Mouse (Mus musculus) myocyte (in vitro differentiated cells): ENCODE data around the gene Iars2. TPM values are rescaled to one million over a fixed set of nuclear protein-coding genes. Genes with fewer than 3 reads are reported as not detected.

Source experiments
- H3K27me3 ChIP-seq: one replicate; pipeline ENCODE4 v1.6.1; 2011; ENCODE audit not compliant: control insufficient read depth, insufficient read depth, insufficient read length
- H3K36me3 ChIP-seq: one replicate; pipeline ENCODE4 v1.6.1; 2011; ENCODE audit not compliant: control insufficient read depth, insufficient read depth
- H3K4me2 ChIP-seq: one replicate; pipeline ENCODE4 v1.6.1; 2011; ENCODE audit warnings: low read depth, control low read depth
- H3K4me3 ChIP-seq: one replicate; pipeline ENCODE4 v1.5.1; 2011; ENCODE audit warnings: mild to moderate bottlenecking, control low read depth, moderate library complexity
- H3K79me2 ChIP-seq: one replicate; pipeline ENCODE4 v1.6.1; 2011; ENCODE audit not compliant: control insufficient read depth, insufficient read depth
- H3ac ChIP-seq: one replicate; pipeline ENCODE4 v1.6.1; 2011; ENCODE audit not compliant: control insufficient read depth, insufficient read length
- CEBPB ChIP-seq: IDR thresholded peaks from 2 replicates; pipeline ENCODE4 v1.6.1; 2011; ENCODE audit warnings: mild to moderate bottlenecking, moderate library complexity; ENCODE audit not compliant: poor library complexity, insufficient read depth, severe bottlenecking
- E2F4 ChIP-seq: IDR thresholded peaks from one replicate; pipeline ENCODE4 v1.6.1; 2011; ENCODE audit warnings: mild to moderate bottlenecking, control low read depth, moderate library complexity; ENCODE audit not compliant: insufficient read depth
- MAX ChIP-seq: IDR thresholded peaks from one replicate; pipeline ENCODE4 v1.6.1; 2011; ENCODE audit warnings: low read depth, mild to moderate bottlenecking, control low read depth
- MYOD1 ChIP-seq, 3 experiments: IDR thresholded peaks; one replicate each; pipeline ENCODE4 v1.6.1; 2011; ENCODE audit warnings: control low read depth in 2 of 3, low read depth in 2 of 3, mild to moderate bottlenecking in 2 of 3, moderate library complexity in 1 of 3; ENCODE audit not compliant: insufficient read length in 2 of 3, control insufficient read depth in 1 of 3
- MYOG ChIP-seq, 3 experiments: IDR thresholded peaks; one replicate each; pipeline ENCODE4 v1.6.1; 2011; ENCODE audit warnings: control low read depth in 2 of 3, low read depth in 2 of 3, mild to moderate bottlenecking in 2 of 3; ENCODE audit not compliant: insufficient read length in 2 of 3, control insufficient read depth in 1 of 3, insufficient read depth in 1 of 3
- POLR2A ChIP-seq: IDR thresholded peaks from one replicate; pipeline ENCODE4 v1.6.1; 2011; ENCODE audit warnings: low read depth, mild to moderate bottlenecking, control low read depth, moderate library complexity; ENCODE audit not compliant: insufficient read length
- POLR2AphosphoS2 ChIP-seq: IDR thresholded peaks from one replicate; pipeline ENCODE4 v1.6.1; 2011; ENCODE audit warnings: low read depth, control low read depth; ENCODE audit not compliant: insufficient read length
- REST ChIP-seq: IDR thresholded peaks from one replicate; pipeline ENCODE4 v1.6.1; 2011; ENCODE audit warnings: mild to moderate bottlenecking, control low read depth, moderate library complexity; ENCODE audit not compliant: insufficient read depth, insufficient read length
- SRF ChIP-seq: IDR thresholded peaks from one replicate; pipeline ENCODE4 v1.6.1; 2011; ENCODE audit warnings: low read depth; ENCODE audit not compliant: control insufficient read depth, insufficient read length
- TCF12 ChIP-seq: IDR thresholded peaks from one replicate; pipeline ENCODE4 v1.6.1; 2011; ENCODE audit warnings: mild to moderate bottlenecking, control low read depth; ENCODE audit not compliant: poor library complexity, insufficient read depth, severe bottlenecking
- TCF3 ChIP-seq: IDR thresholded peaks from one replicate; pipeline ENCODE4 v1.6.1; 2011; ENCODE audit warnings: low read depth, control low read depth; ENCODE audit not compliant: insufficient read length
- USF1 ChIP-seq: IDR thresholded peaks from one replicate; pipeline ENCODE4 v1.6.1; 2011; ENCODE audit warnings: low read depth, mild to moderate bottlenecking, control low read depth, moderate library complexity
- polyA plus RNA-seq: library from polyadenylated mRNA; unstranded; fragments of >200 nt; fragmentation: generic; extraction: Trizol; gene quantifications from one replicate; pipeline ENCODE4 v1.2.1, GENCODE M21; 2012; ENCODE audit warnings: missing spikeins

The Iars2 gene
- polyA plus RNA-seq, 1 experiment, result 16.2 TPM

- H3K4me2 ChIP-seq, result no peak overlapping the region
Observed at GRCm38 (mm10) chr1:185308334-185308733, 20.9 kb downstream of the Iars2 start.

GRCm38 (mm10) chr1:185307645-185308044, 21.6 kb downstream of the Iars2 start:
- no peak overlapping the region for H3K4me3 ChIP-seq
- no peaks in the 10 kb centered on the region for H3K79me2 ChIP-seq
- peaks cover 24% of the 10 kb centered on the region for H3K36me3 ChIP-seq
- H3K4me2 ChIP-seq, result no peak overlapping the region
- no peak overlapping the region for H3ac ChIP-seq
- TF ChIP-seq POLR2AphosphoS2, result no peak
- no peak for TF ChIP-seq REST
- TF ChIP-seq MYOD1 (IDR thresholded peaks at IDR 0.05; ENCODE audit: control insufficient read depth in 1 of 3, insufficient read length in 2 of 3, low read depth in 2 of 3), result no peak
- no peaks in the 10 kb centered on the region for H3K27me3 ChIP-seq

More at GRCm38 (mm10) chr1:185308334-185308733, 20.9 kb downstream of the Iars2 start:
- Histone ChIP-seq H3K36me3 (peaks cover 28% of the 10 kb centered on the region), H3K79me2 (no peaks in the 10 kb centered on the region), H3K27me3 (no peaks in the 10 kb centered on the region), H3ac (no peak overlapping the region), H3K4me3 (no peak overlapping the region)
- TF ChIP-seq TCF12 (no peak), E2F4 (no peak), TCF3 (no peak), CEBPB (no peak), MYOG (IDR thresholded peaks at IDR 0.05; ENCODE audit: control insufficient read depth in 1 of 3, insufficient read depth in 1 of 3, insufficient read length in 2 of 3, low read depth in 2 of 3) (no peak), MYOD1 (IDR thresholded peaks at IDR 0.05; ENCODE audit: control insufficient read depth in 1 of 3, insufficient read length in 2 of 3, low read depth in 2 of 3) (no peak), POLR2AphosphoS2 (no peak), USF1 (no peak), SRF (no peak), POLR2A (no peak), MAX (no peak), REST (no peak)

- Histone ChIP-seq H3K79me2 (no peaks in the 10 kb centered on the region), H3K36me3 (peaks cover 22% of the 10 kb centered on the region), H3ac (no peak overlapping the region), H3K4me2 (no peak overlapping the region), H3K4me3 (no peak overlapping the region), H3K27me3 (no peaks in the 10 kb centered on the region)
- TF ChIP-seq TCF12 (no peak), MYOG (IDR thresholded peaks at IDR 0.05; ENCODE audit: control insufficient read depth in 1 of 3, insufficient read depth in 1 of 3, insufficient read length in 2 of 3, low read depth in 2 of 3) (no peak), POLR2AphosphoS2 (no peak), TCF3 (no peak), MYOD1 (IDR thresholded peaks at IDR 0.05; ENCODE audit: control insufficient read depth in 1 of 3, insufficient read length in 2 of 3, low read depth in 2 of 3) (no peak), SRF (no peak), MAX (no peak)
Observed at GRCm38 (mm10) chr1:185306836-185307235, 22.4 kb downstream of the Iars2 start.

GRCm38 (mm10) chr1:185302816-185303215, 26.4 kb downstream of the Iars2 start:
- Histone ChIP-seq H3K79me2 (no peaks in the 10 kb centered on the region), H3K36me3 (peaks cover 27% of the 10 kb centered on the region), H3K4me2 (no peak overlapping the region), H3ac (no peak overlapping the region), H3K4me3 (no peak overlapping the region), H3K27me3 (no peaks in the 10 kb centered on the region)
- TF ChIP-seq USF1 (no peak), CEBPB (no peak), TCF12 (no peak), POLR2A (no peak), MYOG (IDR thresholded peaks at IDR 0.05; ENCODE audit: control insufficient read depth in 1 of 3, insufficient read depth in 1 of 3, insufficient read length in 2 of 3, low read depth in 2 of 3) (no peak), MAX (no peak), MYOD1 (IDR thresholded peaks at IDR 0.05; ENCODE audit: control insufficient read depth in 1 of 3, insufficient read length in 2 of 3, low read depth in 2 of 3) (no peak), SRF (no peak), TCF3 (no peak), POLR2AphosphoS2 (no peak)

GRCm38 (mm10) chr1:185298496-185298895, 30.7 kb downstream of the Iars2 start:
- no peaks in the 10 kb centered on the region for H3K27me3 ChIP-seq
- no peak overlapping the region for H3ac ChIP-seq
- no peak overlapping the region for H3K4me3 ChIP-seq
- TF ChIP-seq POLR2AphosphoS2 (no peak), SRF (no peak), USF1 (no peak), MAX (no peak), POLR2A (no peak), MYOD1 (IDR thresholded peaks at IDR 0.05; ENCODE audit: control insufficient read depth in 1 of 3, insufficient read length in 2 of 3, low read depth in 2 of 3) (no peak)
- peaks cover 21% of the 10 kb centered on the region for H3K36me3 ChIP-seq
- H3K4me2 ChIP-seq, result no peak overlapping the region
- no peaks in the 10 kb centered on the region for H3K79me2 ChIP-seq
